Mouse (Mus musculus) MEL (cell line): Measurements from ENCODE around the gene Nr6a1.

Experiments
- CTCF ChIP-seq, 3 experiments: IDR thresholded peaks in 2 of 3; conservative IDR thresholded peaks in 1 of 3; 2 replicates each; pipeline ENCODE4 v1.5.1; 2011 to 2012; ENCODE audit warnings: low read length in 3 of 3, low read depth in 2 of 3, mild to moderate bottlenecking in 2 of 3, improper control_type of control experiment in 1 of 3, inconsistent platforms in 1 of 3, mixed read lengths in 1 of 3, moderate library complexity in 1 of 3; ENCODE audit not compliant: control insufficient read depth in 1 of 3, insufficient read depth in 1 of 3, poor library complexity in 1 of 3, severe bottlenecking in 1 of 3
- E2F4 ChIP-seq: IDR thresholded peaks from 2 replicates; pipeline ENCODE4 v1.6.1; 2011; ENCODE audit warnings: low read depth, low read length, improper control_type of control experiment, borderline replicate concordance
- ELF1 ChIP-seq: IDR thresholded peaks from 2 replicates; pipeline ENCODE4 v1.6.1; 2014; ENCODE audit warnings: low read depth, mild to moderate bottlenecking, inconsistent platforms, low read length, improper control_type of control experiment, moderate library complexity
- GABPA ChIP-seq: IDR thresholded peaks from 2 replicates; pipeline ENCODE4 v1.6.1; 2012; ENCODE audit warnings: low read depth, mild to moderate bottlenecking, inconsistent platforms, low read length, improper control_type of control experiment, moderate library complexity
- POLR2A ChIP-seq, 2 experiments: IDR thresholded peaks; 2 replicates each; pipeline ENCODE4 v1.6.1; 2011 to 2012; ENCODE audit warnings: low read length in 2 of 2, mild to moderate bottlenecking in 2 of 2, control low read depth in 1 of 2, improper control_type of control experiment in 1 of 2, low read depth in 1 of 2, moderate library complexity in 1 of 2; ENCODE audit not compliant: control insufficient read depth in 1 of 2, insufficient read depth in 1 of 2, poor library complexity in 1 of 2
- SIN3A ChIP-seq: IDR thresholded peaks from 2 replicates; pipeline ENCODE4 v1.6.1; 2012; ENCODE audit warnings: low read length, improper control_type of control experiment, inconsistent platforms
- UBTF ChIP-seq: IDR thresholded peaks from 2 replicates; pipeline ENCODE4 v1.6.1; 2012; ENCODE audit warnings: low read depth, mild to moderate bottlenecking, inconsistent platforms, low read length, improper control_type of control experiment, moderate library complexity, borderline replicate concordance; ENCODE audit not compliant: insufficient read depth

DNA sequence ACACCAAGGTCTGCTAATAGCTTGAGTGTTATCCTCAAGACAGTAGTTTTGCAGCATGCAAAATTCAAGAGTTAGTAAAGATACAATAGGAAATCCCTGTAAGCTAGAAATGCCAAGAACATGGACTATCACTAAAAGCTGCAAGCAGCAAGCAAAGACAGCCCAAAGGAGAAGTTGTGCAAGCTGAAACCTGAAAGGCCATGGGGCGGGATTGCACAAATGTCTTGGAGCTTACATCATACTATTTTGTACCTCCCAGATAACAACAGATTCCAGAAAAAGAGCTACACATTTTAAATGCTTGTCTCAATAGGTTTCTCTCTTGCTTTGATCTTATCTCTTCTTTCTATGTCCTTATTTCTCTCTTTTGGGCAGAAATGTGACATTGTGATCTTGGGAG is 60.8 kb downstream of the Nr6a1 start:
- TF ChIP-seq CTCF (IDR thresholded peaks at IDR 0.05 in 2 of 3, conservative IDR thresholded peaks at IDR 0.05 in 1 of 3; ENCODE audit: control insufficient read depth in 1 of 3, insufficient read depth in 1 of 3, low read depth in 2 of 3, low read length in 3 of 3, poor library complexity in 1 of 3, severe bottlenecking in 1 of 3) (no peak), POLR2A (IDR thresholded peaks at IDR 0.05; ENCODE audit: control insufficient read depth in 1 of 2, insufficient read depth in 1 of 2, low read depth in 1 of 2, low read length in 2 of 2, poor library complexity in 1 of 2) (no peak), E2F4 (no peak), UBTF (no peak), ELF1 (no peak), SIN3A (no peak; the same call in 1 of the 2 replicates), GABPA (no peak)
